21 mouse cellular contexts compared by ENCODE assay signal in genomic region chr9:119988304-119988703, GRCm38 (mm10). TPM values are rescaled to one million over a fixed set of nuclear protein-coding genes. Genes with fewer than 3 reads are reported as not detected.
A peak's percentile ranks its signal among the peaks of the same experiment; 100 is the strongest.
DNase-seq lines count a peak whose midpoint lies in the region; ATAC-seq and TF ChIP-seq lines count a peak whose summit lies in the region.
"Had no signal": no experiment of that assay in that cellular context is flagged by ENCODE, and none has a peak within 500 bp of the region (broad histone marks: within the 10 kb centered on the region; RNA-seq: fewer than 3 reads in every experiment).

No protein-coding gene starts in this region.

- H3K27me3 ChIP-seq in limb, embryonic 14.5 days (ENCODE audit: control insufficient read depth, insufficient read depth, low read length), result 0 out of 2 replicates have a peak, but pooled peaks cover 2% of the 10 kb centered on the region
- H3K27me3 ChIP-seq in limb, embryonic 10.5 days (ENCODE audit: low read depth, poor library complexity, severe bottlenecking), result peaks cover 20% of the 10 kb centered on the region
- no peaks in the 10 kb centered on the region for H3K27me3 ChIP-seq in thymus, adult 2 months (ENCODE audit: control insufficient read depth, insufficient read depth, low read length)

- no peak for TF ChIP-seq POLR2A in limb, embryonic 14.5 days (IDR thresholded peaks at IDR 0.05; ENCODE audit: borderline replicate concordance, extremely low read depth, insufficient read depth, insufficient read length)
- TF ChIP-seq POLR2A in thymus, adult 2 months (IDR thresholded peaks at IDR 0.05; ENCODE audit: control insufficient read depth, extremely low read depth, insufficient read depth, low read length, poor library complexity), result no peak

- H3K4me2 ChIP-seq in limb, embryonic 14.5 days (replicated peaks; ENCODE audit: low read depth, low read length, severe bottlenecking), result no peak overlapping the region
- H3K4me2 ChIP-seq: forebrain, embryonic 13.5 days; hindbrain, embryonic 15.5 days; liver, embryonic 11.5 days; lung, embryonic 15.5 days; midbrain, embryonic 15.5 days had no signal

- no peaks in the 10 kb centered on the region for H3K36me3 ChIP-seq in limb, embryonic 14.5 days (ENCODE audit: control insufficient read depth, insufficient read depth, low read length)
- no peaks in the 10 kb centered on the region for H3K36me3 ChIP-seq in limb, embryonic 10.5 days
- no peaks in the 10 kb centered on the region for H3K36me3 ChIP-seq in thymus, adult 2 months (ENCODE audit: control insufficient read depth, insufficient read depth, low read length)
- H3K36me3 ChIP-seq: heart, embryonic 10.5 days; hindbrain, embryonic 15.5 days; lung, embryonic 15.5 days; midbrain, embryonic 15.5 days had no signal

- 29% methylated on average over 7 of the region's 7 CpGs for WGBS in limb, embryonic 14.5 days
- 38% methylated on average over 7 of the region's 7 CpGs for WGBS in limb, embryonic 10.5 days
- 62% methylated on average over 7 of the region's 7 CpGs for WGBS in thymus, adult 2 months

- no peak overlapping the region for H3K4me3 ChIP-seq in limb, embryonic 14.5 days (replicated peaks; ENCODE audit: low read length)
- no peak overlapping the region for H3K4me3 ChIP-seq in limb, embryonic 10.5 days
- H3K4me3 ChIP-seq in thymus, adult 2 months (ENCODE audit: control insufficient read depth, insufficient read depth, low read length), result no peak overlapping the region
- H3K4me3 ChIP-seq: forebrain, embryonic 13.5 days; heart, embryonic 10.5 days; hindbrain, embryonic 15.5 days; lung, embryonic 15.5 days; midbrain, embryonic 15.5 days had no signal

- ATAC-seq in limb, embryonic 14.5 days (ENCODE audit: low FRiP score, low read depth), result no peak
- no peak for ATAC-seq in erythroblast, adult 5-6 weeks (replicated peaks; ENCODE audit: low FRiP score, poor library complexity, severe bottlenecking)
- ATAC-seq: forebrain, embryonic 13.5 days; midbrain, embryonic 15.5 days had no signal

- TF ChIP-seq CTCF in thymus, adult 2 months (IDR thresholded peaks at IDR 0.05; ENCODE audit: borderline replicate concordance, control insufficient read depth, extremely low read depth, insufficient read depth, low read length, poor library complexity), result no peak

- no peak overlapping the region for H3K27ac ChIP-seq in limb, embryonic 14.5 days (replicated peaks; ENCODE audit: low read depth, low read length)
- no peak overlapping the region for H3K27ac ChIP-seq in limb, embryonic 10.5 days
- H3K27ac ChIP-seq in thymus, adult 2 months (ENCODE audit: control insufficient read depth, insufficient read depth, low read length), result no peak overlapping the region
- H3K27ac ChIP-seq: forebrain, embryonic 13.5 days; heart, embryonic 10.5 days; hindbrain, embryonic 15.5 days; lung, embryonic 15.5 days; midbrain, embryonic 15.5 days had no signal

- H3K4me1 ChIP-seq in limb, embryonic 14.5 days (ENCODE audit: control insufficient read depth, insufficient read depth, low read length), result peaks cover 3% of the 10 kb centered on the region
- peaks cover 24% of the 10 kb centered on the region for H3K4me1 ChIP-seq in limb, embryonic 10.5 days
- peaks cover 29% of the 10 kb centered on the region for H3K4me1 ChIP-seq in thymus, adult 2 months (replicated peaks; ENCODE audit: control insufficient read depth, insufficient read depth, low read length)

- no peaks in the 10 kb centered on the region for H3K9me3 ChIP-seq in limb, embryonic 14.5 days (ENCODE audit: control insufficient read depth, low read length)
- no peaks in the 10 kb centered on the region for H3K9me3 ChIP-seq in limb, embryonic 10.5 days (replicated peaks)
- H3K9me3 ChIP-seq: forebrain, embryonic 13.5 days; heart, embryonic 10.5 days; hindbrain, embryonic 15.5 days; lung, embryonic 15.5 days; midbrain, embryonic 15.5 days had no signal

- DNase-seq in limb, embryonic 14.5 days (ENCODE audit: low spot score), result peak; percentile 49
- DNase-seq in limb, embryonic 10.5 days (ENCODE audit: low spot score), result no peak
- DNase-seq in thymus, postnatal 4 days, result peak; percentile 46
- DNase-seq in thymus, adult 2 months, result no peak
- peak; percentile 87 for DNase-seq in ZHBTc4 (ENCODE audit: low read depth, low spot score)
- DNase-seq in cerebellum, adult 8-10 months, result no peak
- no peak for DNase-seq in ovary, postnatal 14 days (ENCODE audit: low spot score)
- DNase-seq: cerebellum, postnatal 14 days; embryo, embryonic 11 days; gastrocnemius, postnatal 36 days; heart, postnatal 14 days; kidney, adult 8-10 months; kidney, postnatal 4 days had no signal

- no peak overlapping the region for H3K9ac ChIP-seq in limb, embryonic 14.5 days (ENCODE audit: low read depth, low read length, severe bottlenecking)
- H3K9ac ChIP-seq: forebrain, embryonic 13.5 days; hindbrain, embryonic 15.5 days; lung, embryonic 15.5 days; midbrain, embryonic 15.5 days had no signal

RNA-seq across cellular contexts. Expression of gene Csrnp1, which starts 3.8 kb away (rescaled TPM):
- 12.8 and 28.4 TPM in 2 replicates for polyA plus RNA-seq in limb, embryonic 14.5 days (2012; rRNA removed)
- polyA plus RNA-seq in limb, embryonic 14.5 days (2014; fragmentation: Nextera tagmentation; extraction: Ambion mirVana), result 2.1 and 2.8 TPM in 2 replicates
- 3.2 and 3.5 TPM in 2 replicates for polyA plus RNA-seq in limb, embryonic 10.5 days (2016; fragmentation: Nextera tagmentation; extraction: Ambion mirVana)
- 283 and 325 TPM in 2 replicates for polyA plus RNA-seq in thymus, adult 2 months (2012; rRNA removed)
- total RNA-seq in erythroblast, adult 5-6 weeks (2015; ENCODE audit: low replicate concordance), result 2.7 and 2.9 TPM in 2 replicates
- 1.4 and 3.2 TPM in 2 replicates for total RNA-seq in erythroblast, adult 5-6 weeks (2017; ENCODE audit: low replicate concordance)

RNA-seq across cellular contexts. Expression of gene Xirp1, which starts 35.1 kb away (rescaled TPM):
- polyA plus RNA-seq in limb, embryonic 14.5 days (2012; rRNA removed), result 1.4 TPM in 2 replicates
- polyA plus RNA-seq in limb, embryonic 14.5 days (2014; fragmentation: Nextera tagmentation; extraction: Ambion mirVana), result 1.4 and 2.2 TPM in 2 replicates
- 0.05 and 0.09 TPM in 2 replicates for polyA plus RNA-seq in limb, embryonic 10.5 days (2016; fragmentation: Nextera tagmentation; extraction: Ambion mirVana)
- polyA plus RNA-seq in thymus, adult 2 months (2012; rRNA removed), result 0.24 and 2.3 TPM in 2 replicates
- not detected in 2 replicates for total RNA-seq in erythroblast, adult 5-6 weeks (2015; ENCODE audit: low replicate concordance)
- not detected in 2 replicates for total RNA-seq in erythroblast, adult 5-6 weeks (2017; ENCODE audit: low replicate concordance)
- total RNA-seq: megakaryocyte progenitor cell, adult 5-6 weeks had no signal
- polyA plus RNA-seq: forebrain, embryonic 13.5 days; hindbrain, embryonic 15.5 days; midbrain, embryonic 15.5 days had no signal

RNA-seq across cellular contexts. Expression of gene Ttc21a, which starts 50.9 kb away (rescaled TPM):
- polyA plus RNA-seq in limb, embryonic 14.5 days (2012; rRNA removed), result 0.34 and 0.35 TPM in 2 replicates
- polyA plus RNA-seq in limb, embryonic 14.5 days (2014; fragmentation: Nextera tagmentation; extraction: Ambion mirVana), result 0.10 and 0.21 TPM in 2 replicates
- 0.34 and 0.43 TPM in 2 replicates for polyA plus RNA-seq in limb, embryonic 10.5 days (2016; fragmentation: Nextera tagmentation; extraction: Ambion mirVana)
- 0.18 and 0.29 TPM in 2 replicates for polyA plus RNA-seq in thymus, adult 2 months (2012; rRNA removed)
- 0.77 and 2.5 TPM in 2 replicates for total RNA-seq in erythroblast, adult 5-6 weeks (2015; ENCODE audit: low replicate concordance)
- 1.2 and 2.0 TPM in 2 replicates for total RNA-seq in erythroblast, adult 5-6 weeks (2017; ENCODE audit: low replicate concordance)
- total RNA-seq: gastrocnemius, postnatal 36 days had no signal

RNA-seq across cellular contexts. Expression of gene Gorasp1, which starts 50.9 kb away (rescaled TPM):
- polyA plus RNA-seq in limb, embryonic 14.5 days (2012; rRNA removed), result 28.1 and 31.5 TPM in 2 replicates
- polyA plus RNA-seq in limb, embryonic 14.5 days (2014; fragmentation: Nextera tagmentation; extraction: Ambion mirVana), result 30.2 and 32.4 TPM in 2 replicates
- polyA plus RNA-seq in limb, embryonic 10.5 days (2016; fragmentation: Nextera tagmentation; extraction: Ambion mirVana), result 30.3 and 33.0 TPM in 2 replicates
- 10.8 and 11.0 TPM in 2 replicates for polyA plus RNA-seq in thymus, adult 2 months (2012; rRNA removed)
- total RNA-seq in erythroblast, adult 5-6 weeks (2015; ENCODE audit: low replicate concordance), result 1.0 and 3.5 TPM in 2 replicates
- 0.56 and 2.7 TPM in 2 replicates for total RNA-seq in erythroblast, adult 5-6 weeks (2017; ENCODE audit: low replicate concordance)

Comparison
In these comparisons a context has a peak if more than half of its experiments do, and no peak if none do; other contexts are left out.
1. DNase-seq: peak in limb, embryonic 14.5 days (single experiment), thymus, postnatal 4 days (single experiment) and ZHBTc4 (single experiment); none in limb, embryonic 10.5 days (single experiment), thymus, adult 2 months (single experiment), cerebellum, adult 8-10 months (single experiment) and ovary, postnatal 14 days (single experiment).